Mouse (Mus musculus): ENCODE measurements at regions not wholly inside any gene's neighbourhood (a gene's known extent, or its start where the extent isn't known, plus 50 kb on each side); places are given as distances from the start of the nearest gene placed in this dataset.

DNA sequence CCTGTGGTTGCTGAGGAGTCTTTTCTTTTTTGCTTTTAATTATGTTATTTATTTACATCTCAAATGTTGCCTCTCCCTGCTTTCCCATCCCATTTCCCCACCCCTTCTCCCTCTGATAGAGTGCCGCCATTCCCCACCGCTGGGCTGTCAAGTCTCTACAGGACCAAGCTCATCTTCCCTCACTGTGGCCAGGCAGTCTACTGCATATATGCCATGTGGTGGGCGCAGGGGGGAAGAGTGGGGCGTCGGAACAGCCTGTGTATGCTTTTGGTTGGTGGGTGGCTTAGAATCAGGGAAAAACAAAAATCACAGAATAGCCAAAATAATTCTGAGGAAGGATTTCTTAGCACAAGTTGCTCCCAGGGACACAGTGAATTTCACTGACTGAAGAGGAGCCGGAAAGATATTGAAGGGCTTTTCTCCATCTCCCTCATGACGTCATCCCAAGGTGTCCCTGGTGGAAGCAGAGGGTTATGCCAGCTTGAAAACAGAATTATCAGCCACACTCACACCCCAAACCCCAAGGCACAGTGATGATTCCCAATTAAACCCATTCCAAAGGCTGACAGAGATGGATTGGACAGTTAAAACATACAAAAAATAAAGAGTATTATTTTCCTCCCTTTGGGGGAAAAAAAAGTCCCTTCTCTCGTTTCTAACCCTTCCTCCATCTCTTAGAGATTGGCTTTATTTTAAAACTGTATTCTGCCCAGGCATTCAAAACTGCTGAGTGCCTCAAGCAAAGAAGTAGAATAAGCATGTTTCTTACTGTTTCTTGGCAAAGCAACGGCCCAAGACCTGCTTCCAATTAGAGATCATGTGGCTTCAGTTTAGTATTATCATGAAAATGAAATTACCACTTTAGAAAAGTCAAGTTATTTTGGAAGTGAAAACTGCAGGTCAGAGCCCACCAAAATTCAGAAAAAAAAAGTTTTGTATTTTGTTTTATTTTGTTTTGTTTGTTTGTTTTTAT is 232.0 kb downstream of the Clic5 start:
- DNase-seq: no peak

DNA sequence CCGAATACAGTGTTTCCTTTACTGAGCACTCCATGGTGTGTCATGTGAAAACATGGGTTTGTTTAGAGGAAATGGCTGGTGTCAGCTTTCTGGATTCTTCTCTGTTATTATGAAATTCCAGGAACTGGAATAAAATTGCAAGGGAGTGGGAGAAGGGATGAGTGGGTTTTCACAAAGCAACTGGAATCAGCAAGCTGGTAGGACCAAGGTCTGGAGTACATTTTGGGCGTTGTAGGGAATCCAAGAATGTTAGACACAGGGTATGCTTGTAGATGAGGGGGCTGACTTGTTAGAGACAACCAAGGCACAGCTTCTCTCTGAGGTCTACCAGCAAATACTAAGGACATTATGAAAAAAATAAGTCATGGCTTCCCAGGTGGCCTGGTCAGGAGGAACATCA is 233.8 kb downstream of the Clic5 start:
- DNase-seq: no peak

DNA sequence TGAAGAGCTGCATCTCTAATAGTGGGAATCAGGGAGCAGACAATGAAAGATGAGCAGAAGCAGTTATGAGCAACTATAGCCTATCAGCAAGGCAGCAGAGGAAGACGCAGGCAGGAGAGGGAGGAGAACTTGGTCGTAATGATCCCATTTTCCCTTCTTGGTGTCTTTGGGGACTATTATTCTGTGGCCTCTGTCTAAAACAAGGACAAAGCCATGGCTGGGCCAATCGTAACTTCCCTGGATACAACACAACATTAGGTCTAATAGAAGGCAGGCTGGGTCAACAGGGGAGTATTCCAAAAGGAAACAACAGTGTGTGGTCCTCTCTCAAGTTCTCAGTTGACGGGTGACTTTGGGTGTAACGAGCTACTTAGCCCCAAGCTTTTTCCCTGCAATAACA is 234.5 kb downstream of the Clic5 start:
- DNase-seq: no peak

DNA sequence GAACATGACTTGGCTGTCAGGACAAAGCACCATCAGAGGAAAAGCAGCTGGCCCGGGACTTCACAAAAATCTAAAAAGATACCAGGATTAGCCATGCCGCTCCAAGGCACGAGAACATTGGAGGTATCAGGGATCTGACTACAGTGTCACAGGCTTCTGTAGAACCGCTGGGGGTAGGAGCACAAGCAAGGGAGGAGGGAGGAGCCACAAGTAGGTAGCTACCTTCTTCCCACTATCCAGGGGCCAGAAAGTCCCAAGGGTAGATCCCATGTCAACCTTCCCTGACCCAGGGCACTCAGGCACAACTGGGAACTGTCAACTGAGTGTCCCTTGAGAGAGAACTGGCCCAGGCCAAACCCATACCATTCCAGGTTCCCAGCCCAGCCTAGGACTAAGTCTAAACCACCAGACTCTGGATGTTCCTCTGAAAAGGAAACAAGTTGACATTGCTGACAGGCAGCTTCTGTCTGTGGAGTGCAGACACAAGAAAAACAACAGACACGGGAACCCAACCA is 235.1 kb downstream of the Clic5 start:
- DNase-seq: no peak

DNA sequence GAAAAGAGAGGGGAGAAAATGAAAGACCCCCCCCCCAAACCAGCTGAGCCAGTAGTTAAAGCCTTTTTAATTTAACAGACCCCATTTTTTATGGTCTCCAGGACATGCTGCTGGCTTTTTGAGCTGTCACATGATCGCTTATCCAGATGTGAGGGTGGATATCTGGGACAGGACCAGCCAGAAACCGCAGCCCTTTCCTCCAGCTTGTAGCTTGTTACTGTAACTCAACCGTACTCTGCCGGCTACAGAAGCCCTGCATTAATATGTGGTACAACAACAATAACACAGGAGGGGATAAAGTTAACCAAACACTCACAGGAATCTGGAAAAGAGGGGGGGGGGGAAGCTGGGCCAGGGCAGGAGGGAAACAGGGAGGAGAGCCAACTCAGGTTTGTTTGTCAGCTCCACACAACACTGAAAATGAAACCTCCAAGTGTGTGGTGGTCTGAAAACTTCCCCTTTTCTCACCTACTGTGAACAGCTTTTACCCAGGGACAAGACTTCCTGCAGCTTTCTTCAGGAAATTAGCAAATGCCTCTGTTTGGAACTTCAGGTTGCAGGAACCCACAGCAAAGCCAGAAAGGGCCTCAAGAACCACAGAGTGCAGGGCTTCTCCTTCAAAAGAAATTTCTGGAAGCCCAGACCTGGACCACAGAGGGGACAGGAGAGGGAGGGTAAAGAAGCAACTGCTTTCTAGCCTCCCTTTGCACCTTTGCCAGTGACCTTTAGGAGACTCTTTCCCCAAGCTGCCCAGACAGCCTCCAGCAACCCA is 244.3 kb downstream of the Clic5 start:
- DNase-seq: no peak

DNA sequence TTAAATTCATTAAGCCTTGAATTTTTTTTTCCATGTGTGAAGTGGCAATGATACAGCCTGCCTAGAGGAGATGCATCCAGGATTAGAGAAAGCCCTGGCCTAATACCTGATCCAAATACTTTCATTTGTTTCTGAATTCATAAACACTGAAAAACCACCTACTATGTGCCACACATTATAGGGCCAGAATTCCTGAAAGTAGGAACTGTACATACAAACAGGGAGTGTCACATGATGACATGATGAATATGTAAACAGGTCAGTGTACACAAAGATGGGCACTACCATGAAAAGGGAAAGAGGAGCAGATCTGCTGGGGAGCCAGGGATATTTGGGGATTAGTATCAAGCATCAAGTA is 244.9 kb downstream of the Clic5 start:
- DNase-seq: no peak

DNA sequence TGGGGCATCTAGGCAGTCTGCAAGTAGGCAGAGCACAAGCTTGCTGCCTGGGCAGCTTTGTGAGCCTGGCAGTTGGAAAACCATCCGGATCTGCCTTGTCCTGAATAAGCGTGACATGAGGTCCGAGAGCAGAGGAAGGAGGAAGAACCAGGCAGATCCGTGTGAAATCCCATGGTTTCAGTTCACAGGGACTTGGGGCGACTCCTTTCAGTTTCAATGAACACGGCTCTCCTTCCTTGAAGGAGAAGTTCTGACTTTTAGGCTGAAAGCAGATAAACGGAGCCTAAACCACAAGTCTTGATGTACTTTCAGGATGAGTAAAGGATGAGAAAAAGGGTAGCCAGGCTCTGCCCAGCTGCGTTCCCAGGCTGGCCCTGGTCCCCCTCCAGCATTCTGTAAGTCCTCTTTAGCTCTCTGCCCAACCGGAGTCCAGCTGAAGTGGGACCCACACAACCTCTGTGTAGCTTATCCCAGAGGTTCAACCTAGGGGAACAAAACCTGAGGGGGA is 248.2 kb downstream of the Clic5 start:
- DNase-seq: no peak

DNA sequence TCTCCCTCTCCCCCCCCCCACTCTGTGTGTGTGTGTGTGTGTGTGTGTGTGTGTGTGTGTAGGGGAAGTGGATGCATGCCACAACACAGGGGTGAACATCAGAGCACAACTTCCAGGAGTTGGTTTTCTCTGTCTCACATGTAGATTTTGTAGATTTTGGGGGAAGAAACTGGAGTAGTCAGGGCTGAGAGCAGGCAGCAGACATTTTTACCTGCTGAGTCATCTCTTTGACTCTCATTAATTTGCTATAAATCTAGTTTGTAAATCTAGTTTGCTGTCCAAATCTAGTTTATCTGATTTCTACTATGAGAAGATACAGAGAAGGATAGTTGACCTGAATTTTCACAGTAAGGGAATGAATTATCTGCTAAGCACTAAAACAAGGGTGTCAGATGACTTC is 250.1 kb downstream of the Clic5 start:
- no peak for DNase-seq

DNA sequence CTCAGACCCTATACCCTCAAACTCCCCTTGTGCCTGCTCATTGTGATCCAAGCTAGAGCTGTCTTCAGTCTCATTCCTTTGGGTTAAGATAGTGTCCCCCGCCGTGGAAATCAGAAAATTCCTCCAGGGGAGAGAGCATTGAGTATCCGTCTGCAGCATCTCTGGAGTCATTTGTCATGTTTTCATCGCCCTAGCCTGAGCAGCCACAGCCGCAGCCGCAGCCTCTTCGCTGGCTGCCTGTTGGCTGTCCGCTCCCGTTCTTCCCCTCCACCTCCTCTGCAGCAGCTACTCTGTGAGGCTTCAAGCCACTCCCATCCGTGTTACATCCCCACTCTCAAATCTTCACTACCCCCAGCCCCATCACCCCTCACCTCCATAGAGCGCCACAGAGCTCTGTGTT is 255.1 kb downstream of the Clic5 start:
- no peak for DNase-seq

DNA sequence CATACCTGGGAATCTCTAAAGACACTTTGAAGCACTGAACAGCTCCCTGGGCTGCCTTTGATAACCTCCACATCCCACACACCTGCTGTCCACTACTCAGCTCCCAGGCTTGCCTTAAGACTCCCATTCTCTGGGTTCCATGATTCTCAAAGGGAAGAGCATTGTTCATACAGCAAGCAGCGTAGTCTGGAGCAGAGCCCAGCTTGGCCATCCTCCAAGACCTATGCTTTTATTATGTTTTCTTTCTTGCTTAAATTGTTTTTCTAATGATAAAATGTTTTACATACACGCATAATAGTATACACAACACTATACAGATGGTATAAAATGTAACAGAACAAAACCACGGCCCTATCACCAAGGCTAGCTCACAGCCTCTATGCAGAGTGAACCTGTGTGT is 257.0 kb downstream of the Clic5 start:
- DNase-seq: no peak

Measured in adrenal gland, adult 2 months (tissue).